Mouse (Mus musculus) brain, embryonic 18.5 days (tissue): ENCODE measurements around the gene Gabpb2.
"Not testable (repeated sequence)": the region's sequence is repeated elsewhere in the genome, so short reads cannot be mapped to it uniquely, and the experiment has no call there.

Experiments used
- DNase-seq: peaks from one replicate; pipeline ENCODE4 v3.0.0-alpha.2; 2012; ENCODE audit warnings: low read depth, low spot score

The Gabpb2 gene

GRCm38 (mm10) chr3:95159987-95160963 lies 57.4 kb downstream of the Gabpb2 start, which contains the start of gene Sema6c:
Gene Sema6c (plus strand): TSS chr3:95160457.
- DNase-seq, result peak; percentile 84

DNA sequence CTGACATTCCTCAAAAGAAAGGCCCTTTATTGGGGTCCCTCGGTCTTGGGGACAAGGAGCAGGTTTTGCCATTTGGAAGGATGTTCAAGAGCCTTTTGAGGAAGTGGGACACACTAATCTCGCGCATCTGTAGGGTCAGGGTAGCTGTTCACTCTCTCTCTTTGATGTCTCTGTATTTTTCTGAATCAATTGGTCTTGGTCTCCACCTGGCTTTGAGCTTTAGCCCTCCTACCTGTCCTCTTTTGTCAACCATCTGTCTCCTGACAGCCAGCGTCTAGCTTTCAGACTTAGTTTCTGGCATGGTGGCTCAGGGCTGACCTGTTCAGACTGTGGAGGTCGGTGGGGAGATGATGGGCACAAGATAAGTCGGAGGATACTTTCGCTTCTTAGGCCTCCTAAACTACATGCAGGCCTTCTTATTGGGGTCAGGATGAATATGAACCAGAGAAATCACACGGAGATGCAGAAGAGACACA lies 58.2 kb downstream of the Gabpb2 start:
- no peak for DNase-seq

GRCm38 (mm10) chr3:95153874-95154273 lies 63.8 kb downstream of the Gabpb2 start:
- no peak for DNase-seq

DNA sequence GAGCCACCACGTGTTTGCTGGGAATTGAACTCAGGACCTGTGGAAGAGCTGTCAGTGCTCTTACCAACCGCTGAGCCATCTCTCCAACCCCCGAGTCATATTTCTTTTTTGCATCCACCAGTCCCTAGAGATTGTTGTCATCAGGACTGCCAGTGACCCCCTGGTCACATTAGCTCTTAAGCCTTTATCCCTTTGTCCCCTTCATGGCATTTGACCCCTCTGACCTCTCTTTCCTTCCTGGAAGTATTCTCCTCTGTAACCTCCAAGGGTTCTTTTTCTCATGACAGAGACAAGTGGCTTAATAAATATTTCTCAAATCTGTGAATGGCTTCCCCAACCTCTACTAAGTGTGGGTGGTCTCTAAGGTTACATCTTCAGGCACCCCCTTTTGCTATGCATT lies 69.8 kb downstream of the Gabpb2 start:
- DNase-seq, result no peak

DNA sequence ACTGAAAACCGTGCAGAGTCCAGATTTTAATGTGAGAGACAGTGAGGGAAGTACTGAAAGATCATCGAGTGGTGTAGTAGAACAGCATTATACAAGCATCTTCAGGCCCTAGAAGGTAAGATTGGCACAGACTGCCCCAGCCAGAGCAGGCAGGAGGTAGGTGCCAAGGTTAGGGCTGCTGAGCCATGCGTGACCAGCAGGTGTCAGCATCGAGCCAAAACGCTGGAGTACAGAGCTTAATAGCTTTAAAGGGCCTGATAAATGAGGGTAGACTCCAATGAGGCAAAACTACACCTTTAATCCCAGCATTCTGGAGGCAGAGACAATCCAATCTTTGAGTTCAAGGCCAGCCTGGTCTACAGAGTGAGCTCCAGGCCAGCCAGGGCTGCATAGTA lies 75.1 kb downstream of the Gabpb2 start:
- no peak for DNase-seq

DNA sequence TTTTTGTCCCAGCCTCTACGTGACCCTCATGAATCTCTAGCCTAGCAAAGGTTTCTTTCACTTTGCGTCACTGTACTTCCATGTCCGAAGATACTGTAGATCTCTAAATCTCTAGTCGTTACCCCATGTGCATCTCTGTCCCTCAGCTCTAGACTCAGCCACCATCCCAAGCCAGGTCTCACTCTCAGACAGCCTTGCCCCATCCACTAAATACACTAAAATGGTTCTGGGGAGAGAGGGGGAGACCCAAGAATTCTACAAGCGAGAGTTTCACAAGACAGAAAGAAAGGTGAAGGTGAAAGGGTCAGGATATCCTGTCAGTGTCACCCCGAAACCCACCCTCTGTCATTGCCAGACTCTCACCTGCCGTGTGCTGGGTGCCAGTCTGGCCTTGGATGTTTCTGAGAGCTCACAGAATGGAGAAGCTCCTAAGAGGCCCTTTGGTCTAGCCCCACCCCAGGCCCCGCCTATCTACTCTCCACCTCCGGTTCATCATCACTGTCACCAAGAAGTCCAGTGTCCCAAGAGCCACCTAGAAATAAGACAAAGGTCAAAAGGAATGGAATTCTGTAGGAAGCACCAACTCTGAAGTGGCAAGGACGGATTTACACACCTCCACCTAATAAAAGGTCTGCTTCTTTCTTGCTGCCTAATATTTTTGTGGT lies 75.6 kb downstream of the Gabpb2 start, which contains the start of gene Tnfaip8l2:
TSS of gene Tnfaip8l2 (minus strand) at position 409 of the 665 bp plus-strand sequence.
- DNase-seq, result no peak

DNA sequence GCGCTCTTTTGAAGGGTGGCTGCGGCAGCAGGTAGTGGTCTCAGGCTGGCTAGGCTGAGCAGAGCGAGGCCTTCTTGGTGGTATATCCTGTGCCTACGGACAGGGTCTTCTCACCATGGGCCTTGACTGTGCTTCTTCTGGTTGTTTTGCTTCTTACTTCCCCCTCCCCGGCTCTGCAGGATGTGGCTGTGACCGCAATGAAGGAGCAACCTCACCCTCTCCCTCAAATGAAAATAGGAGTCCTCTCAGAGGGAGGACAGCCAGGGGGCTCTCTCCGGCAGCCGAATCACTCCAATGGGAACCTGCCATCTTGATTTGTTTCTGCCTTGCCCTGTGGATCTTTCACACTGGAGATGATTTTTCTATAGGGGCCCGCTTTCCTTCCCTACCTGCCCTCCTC lies 76.2 kb downstream of the Gabpb2 start:
- no peak for DNase-seq

DNA sequence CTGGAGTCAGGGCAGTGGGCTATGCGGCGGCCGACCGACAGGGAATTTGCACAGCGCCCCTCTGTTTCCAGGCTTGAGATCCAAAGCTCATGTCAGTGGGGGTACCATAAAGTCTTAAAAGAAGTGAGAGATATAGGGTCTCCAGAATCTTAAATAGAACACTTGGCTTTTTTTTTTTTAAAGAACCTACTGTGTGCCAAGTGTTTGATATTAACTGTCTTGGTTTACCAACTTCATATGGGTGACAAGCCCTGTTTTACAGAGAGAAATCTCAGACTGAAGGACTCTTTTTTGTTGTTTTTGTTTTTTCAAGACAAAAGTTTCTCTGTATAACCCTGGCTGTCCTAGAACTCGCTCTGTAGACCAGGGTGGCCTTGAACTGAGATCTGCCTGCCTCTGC lies 76.9 kb downstream of the Gabpb2 start:
- DNase-seq, result no peak

- no peak for DNase-seq
Measured at GRCm38 (mm10) chr3:95140289-95140595, 77.5 kb downstream of the Gabpb2 start.

GRCm38 (mm10) chr3:95139586-95140288 lies 78.0 kb downstream of the Gabpb2 start:
- DNase-seq, result no peak

DNA sequence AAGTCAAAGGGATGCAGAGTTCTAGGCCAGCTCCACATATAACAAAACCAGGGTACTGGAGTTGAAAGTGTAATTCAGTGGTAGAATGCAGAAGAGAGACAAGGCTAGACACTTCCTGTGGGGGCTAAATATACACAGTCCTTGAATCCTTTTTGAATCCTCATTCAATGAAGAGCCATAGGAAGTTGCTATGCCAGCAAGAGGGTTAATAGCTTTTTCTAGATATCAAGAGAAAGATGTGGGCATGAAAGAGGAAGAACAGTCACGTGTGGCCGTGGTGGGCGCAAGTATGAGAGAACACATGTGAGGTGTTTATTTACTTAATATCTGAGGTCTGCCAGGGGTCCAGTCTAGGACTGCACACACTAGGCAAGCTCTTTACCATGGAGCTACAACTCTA lies 81.4 kb downstream of the Gabpb2 start:
- DNase-seq, result no peak

GRCm38 (mm10) chr3:95135433-95136052 lies 82.2 kb downstream of the Gabpb2 start:
- DNase-seq, result no peak

DNA sequence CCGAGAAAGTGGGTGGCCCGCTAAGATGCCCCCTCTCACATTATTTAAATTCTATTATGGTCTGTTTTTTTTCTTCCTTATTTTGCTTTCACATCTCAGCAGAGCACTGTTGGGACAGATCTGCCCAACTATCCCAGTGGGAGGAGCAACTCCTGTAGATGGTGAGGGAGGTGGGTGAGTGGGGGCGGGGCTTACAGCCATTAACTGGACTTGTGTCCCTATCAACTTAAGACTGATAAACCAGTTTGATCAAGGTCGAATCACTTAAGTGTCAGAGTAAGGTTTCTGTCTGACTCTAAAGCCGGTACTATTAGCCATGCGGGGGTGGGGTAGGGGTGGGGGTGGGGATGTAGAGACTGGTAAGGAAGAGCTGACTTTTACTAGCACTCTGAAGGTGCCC lies 82.7 kb downstream of the Gabpb2 start:
- DNase-seq, result no peak

GRCm38 (mm10) chr3:95134133-95134532 lies 83.6 kb downstream of the Gabpb2 start:
- not testable (repeated sequence) for DNase-seq

GRCm38 (mm10) chr3:95133680-95134101 lies 84.0 kb downstream of the Gabpb2 start, which contains the start of the genes Scnm1 and Lysmd1:
Gene Scnm1 (minus strand): TSS chr3:95134011.
Gene Lysmd1 (plus strand): TSS chr3:95134088.
- peak; percentile 93 for DNase-seq

DNA sequence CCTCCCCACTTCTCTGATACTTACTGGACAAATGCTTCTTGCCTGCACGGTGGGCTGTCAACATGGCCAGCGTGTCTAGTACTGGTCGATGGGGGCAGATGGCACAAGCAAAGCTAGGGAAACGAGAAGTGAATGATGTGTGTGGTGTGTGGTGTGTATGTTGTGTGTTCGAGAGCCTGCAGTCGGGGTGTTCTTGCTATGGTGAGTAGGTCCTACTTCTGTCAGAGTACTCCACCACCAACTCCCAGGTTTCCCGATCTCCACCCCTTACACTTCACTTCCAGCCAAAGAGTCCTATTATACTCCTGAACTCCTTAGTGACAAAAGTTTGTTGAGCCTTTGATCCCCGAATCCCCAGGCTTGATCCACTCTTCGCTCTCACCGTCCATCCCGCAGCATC lies 84.5 kb downstream of the Gabpb2 start:
- no peak for DNase-seq

- DNase-seq, result not testable (repeated sequence)
Measured at GRCm38 (mm10) chr3:95132389-95132788, 85.3 kb downstream of the Gabpb2 start.
